ENCODE assay signal across 16 mouse cellular contexts in the genomic region with DNA sequence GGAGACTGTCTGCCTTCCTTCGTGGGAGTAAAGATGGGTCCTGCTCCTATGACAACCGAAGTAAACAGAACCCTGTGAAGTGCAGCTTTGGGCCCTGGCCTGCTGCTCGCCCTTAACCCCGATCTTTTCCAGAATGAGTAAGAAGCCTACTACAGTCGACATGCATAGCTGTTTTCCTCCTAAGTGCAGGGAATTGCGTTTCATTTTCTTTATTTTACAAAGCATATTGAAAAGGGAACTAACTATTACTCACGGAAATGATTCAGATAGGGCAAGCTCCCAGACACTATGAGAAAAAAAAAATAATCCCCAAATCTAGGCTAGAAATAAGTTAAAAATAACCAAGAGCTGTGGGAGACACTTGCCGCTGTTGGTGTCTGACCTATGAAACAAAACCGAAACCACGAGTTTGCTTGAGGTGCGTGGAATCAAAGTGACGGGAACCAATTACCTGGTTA.
DNase-seq lines count a peak whose midpoint lies in the region; ATAC-seq and TF ChIP-seq lines count a peak whose summit lies in the region.
"Had no signal": no experiment of that assay in that cellular context is flagged by ENCODE, and none has a peak within 500 bp of the region (broad histone marks: within the 10 kb centered on the region; RNA-seq: fewer than 3 reads in every experiment).

No protein-coding gene starts in this region.

- no peak for TF ChIP-seq POLR2A in small intestine, adult 2 months (IDR thresholded peaks at IDR 0.05; ENCODE audit: low read depth, low read length)

- no peak for TF ChIP-seq CTCF in liver, postnatal 0 days (IDR thresholded peaks at IDR 0.05; ENCODE audit: low read depth)
- TF ChIP-seq CTCF in G1E (IDR thresholded peaks at IDR 0.05; ENCODE audit: low read depth, low read length), result no peak
- TF ChIP-seq CTCF in small intestine, adult 2 months (IDR thresholded peaks at IDR 0.05; ENCODE audit: extremely low read depth, insufficient read length, insufficient replicate concordance, low read depth, low read length), result no peak

- no peaks in the 10 kb centered on the region for H3K4me1 ChIP-seq in liver, postnatal 0 days (ENCODE audit: insufficient read depth)
- peaks cover 67% of the 10 kb centered on the region for H3K4me1 ChIP-seq in G1E (ENCODE audit: insufficient read depth, low read depth, low read length)
- no peaks in the 10 kb centered on the region for H3K4me1 ChIP-seq in small intestine, adult 2 months (ENCODE audit: control insufficient read depth, insufficient read depth, insufficient read length, low read length)
- H3K4me1 ChIP-seq: embryonic facial prominence, embryonic 15.5 days; forebrain, embryonic 15.5 days; limb, embryonic 13.5 days; midbrain, embryonic 12.5 days; stomach, embryonic 15.5 days had no signal

- peak overlapping the region; percentile 29 for H3K4me3 ChIP-seq in liver, postnatal 0 days (ENCODE audit: low read depth, low read length)
- H3K4me3 ChIP-seq in G1E (ENCODE audit: low read depth, low read length), result peak overlapping the region; percentile 56; the same call in 1 of the 2 replicates
- peak overlapping the region; percentile 47; the same call in 1 of the 2 replicates for H3K4me3 ChIP-seq in small intestine, adult 2 months (ENCODE audit: low read depth, low read length)
- H3K4me3 ChIP-seq: embryonic facial prominence, embryonic 15.5 days; forebrain, embryonic 15.5 days; limb, embryonic 13.5 days; midbrain, embryonic 12.5 days; stomach, embryonic 15.5 days had no signal

- TF ChIP-seq EP300 in liver, postnatal 0 days (IDR thresholded peaks at IDR 0.05; ENCODE audit: low read depth), result no peak

- H3K9ac ChIP-seq in liver, postnatal 0 days (replicated peaks), result peak overlapping the region; percentile 6; the same call in 1 of the 2 replicates
- H3K9ac ChIP-seq: embryonic facial prominence, embryonic 15.5 days; forebrain, embryonic 15.5 days; limb, embryonic 13.5 days; midbrain, embryonic 12.5 days; stomach, embryonic 15.5 days had no signal

- DNase-seq in liver, postnatal 0 days, result no peak
- DNase-seq in liver (no peak), G1E (ENCODE audit: low spot score) (no peak)
- no peak for DNase-seq in embryo, embryonic 10 days (ENCODE audit: low spot score)
- no peak for DNase-seq in gastrocnemius, postnatal 4 days (ENCODE audit: low spot score in 2 of 2)
- DNase-seq: adrenal gland, adult 2 months; gastrocnemius, postnatal 14 days; thymus, postnatal 4 days had no signal

- H3K27me3 ChIP-seq in liver, postnatal 0 days (ENCODE audit: insufficient read depth, low read length), result no peaks in the 10 kb centered on the region
- H3K27me3 ChIP-seq in G1E (ENCODE audit: insufficient read depth, low read length), result no peaks in the 10 kb centered on the region
- no peaks in the 10 kb centered on the region for H3K27me3 ChIP-seq in small intestine, adult 2 months (ENCODE audit: control insufficient read depth, insufficient read depth, low read length)
- H3K27me3 ChIP-seq: embryonic facial prominence, embryonic 15.5 days; forebrain, embryonic 15.5 days; limb, embryonic 13.5 days; midbrain, embryonic 12.5 days; stomach, embryonic 15.5 days had no signal

- H3K9me3 ChIP-seq in liver, postnatal 0 days (ENCODE audit: low read length), result no peaks in the 10 kb centered on the region
- H3K9me3 ChIP-seq in G1E (replicated peaks), result no peaks in the 10 kb centered on the region
- H3K9me3 ChIP-seq: embryonic facial prominence, embryonic 15.5 days; forebrain, embryonic 15.5 days; limb, embryonic 13.5 days; midbrain, embryonic 12.5 days; stomach, embryonic 15.5 days had no signal

- 39% methylated on average over 12 of the region's 12 CpGs for WGBS in liver, postnatal 0 days (ENCODE audit: insufficient replicate concordance)
- WGBS in small intestine, adult 2 months, result 58% methylated on average over 12 of the region's 12 CpGs

- ATAC-seq in liver, postnatal 0 days, result no peak
- no peak; the same call in 1 of the 2 replicates for ATAC-seq in G1E (ENCODE audit: extremely low read depth, insufficient number of reproducible peaks, low FRiP score, poor library complexity, severe bottlenecking)
- ATAC-seq in hematopoietic stem cell, adult 5-6 weeks (replicated peaks in 1 of 2; ENCODE audit: insufficient read depth in 1 of 2, low FRiP score in 2 of 2, low TSS enrichment in 1 of 2, low read depth in 1 of 2, poor library complexity in 2 of 2, severe bottlenecking in 2 of 2), result peak; percentile 60 to 64
- ATAC-seq: forebrain, embryonic 15.5 days; intestine, postnatal 0 days had no signal

- H3K27ac ChIP-seq in liver, postnatal 0 days (ENCODE audit: low read depth), result no peak overlapping the region
- no peak overlapping the region for H3K27ac ChIP-seq in small intestine, adult 2 months (ENCODE audit: insufficient read depth, low read depth, low read length)
- H3K27ac ChIP-seq: embryonic facial prominence, embryonic 15.5 days; forebrain, embryonic 15.5 days; limb, embryonic 13.5 days; midbrain, embryonic 12.5 days; stomach, embryonic 15.5 days had no signal

- H3K4me2 ChIP-seq in liver, postnatal 0 days (ENCODE audit: low read depth, low read length), result peak overlapping the region; percentile 59
- H3K4me2 ChIP-seq: embryonic facial prominence, embryonic 15.5 days; forebrain, embryonic 15.5 days; limb, embryonic 13.5 days; midbrain, embryonic 12.5 days; stomach, embryonic 15.5 days had no signal

- H3K36me3 ChIP-seq in liver, postnatal 0 days (replicated peaks; ENCODE audit: insufficient read depth, low read length), result no peaks in the 10 kb centered on the region
- no peaks in the 10 kb centered on the region for H3K36me3 ChIP-seq in G1E (replicated peaks)
- H3K36me3 ChIP-seq in small intestine, adult 2 months (ENCODE audit: control insufficient read depth, insufficient read depth, low read length), result no peaks in the 10 kb centered on the region
- H3K36me3 ChIP-seq: embryonic facial prominence, embryonic 15.5 days; forebrain, embryonic 15.5 days; limb, embryonic 13.5 days; midbrain, embryonic 12.5 days; stomach, embryonic 15.5 days had no signal

Comparison
In these comparisons a context has a peak if more than half of its experiments do, and no peak if none do; other contexts are left out.
1. ATAC-seq: peak in hematopoietic stem cell, adult 5-6 weeks (2 of 2); none in liver, postnatal 0 days (single experiment) and G1E (single experiment).
2. Peak in every context shown above with its lines, with median percentiles within 50 percentile points of each other: H3K4me3 ChIP-seq.